8 mouse cellular contexts compared by ENCODE assay signal in the genomic region with DNA sequence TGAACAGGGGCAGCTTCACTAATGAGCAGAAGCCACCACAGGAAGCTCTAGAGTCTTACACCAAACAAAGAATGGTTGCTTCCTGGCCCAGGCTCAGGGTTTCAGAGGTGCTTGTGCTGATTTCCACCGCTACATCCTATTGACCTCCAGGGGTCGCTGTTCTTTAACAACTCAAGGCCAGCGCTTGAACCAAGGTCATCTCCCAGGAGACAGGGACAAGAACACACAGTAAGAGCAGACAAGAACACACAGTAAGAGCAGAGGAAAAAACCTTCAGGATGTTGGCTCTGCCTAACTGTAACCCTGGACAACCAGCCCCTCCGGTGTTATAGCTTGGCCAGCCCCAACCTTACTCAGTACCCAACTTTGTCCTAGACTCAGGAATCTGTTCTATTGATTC. TPM values are rescaled to one million over a fixed set of nuclear protein-coding genes. Genes with fewer than 3 reads are reported as not detected.
DNase-seq lines count a peak whose midpoint lies in the region; ATAC-seq lines count a peak whose summit lies in the region.

No protein-coding gene starts in this region.

- peaks cover 7% of the 10 kb centered on the region for H3K36me3 ChIP-seq in embryonic facial prominence, embryonic 15.5 days
- H3K36me3 ChIP-seq in heart, embryonic 11.5 days (ENCODE audit: control insufficient read depth, insufficient read depth, low read length), result no peaks in the 10 kb centered on the region
- H3K36me3 ChIP-seq in limb, embryonic 15.5 days, result peaks cover 18% of the 10 kb centered on the region; the same call in 1 of the 2 replicates
- peaks cover 9% of the 10 kb centered on the region; the same call in 1 of the 2 replicates for H3K36me3 ChIP-seq in stomach, embryonic 14.5 days (ENCODE audit: control insufficient read depth, insufficient read depth, low read length)

- 12% methylated on average over 4 of the region's 4 CpGs for WGBS in embryonic facial prominence, embryonic 15.5 days
- WGBS in heart, embryonic 11.5 days (ENCODE audit: insufficient replicate concordance), result 8% methylated on average over 4 of the region's 4 CpGs
- WGBS in limb, embryonic 15.5 days, result 15% methylated on average over 4 of the region's 4 CpGs
- 6% methylated on average over 4 of the region's 4 CpGs for WGBS in stomach, embryonic 14.5 days

- ATAC-seq in embryonic facial prominence, embryonic 15.5 days (ENCODE audit: insufficient number of reproducible peaks, low FRiP score, low TSS enrichment, low read depth), result 0 out of 2 replicates have a peak, but pooled peaks have one; percentile 44
- ATAC-seq in heart, embryonic 11.5 days (replicated peaks; ENCODE audit: insufficient number of reproducible peaks, low FRiP score, low TSS enrichment), result no peak
- ATAC-seq in limb, embryonic 15.5 days (ENCODE audit: insufficient number of reproducible peaks, low FRiP score, low TSS enrichment, low read depth), result no peak
- ATAC-seq in stomach, embryonic 14.5 days (ENCODE audit: insufficient number of reproducible peaks, insufficient read depth, low FRiP score, low read depth), result peak; percentile 35; the same call in 1 of the 2 replicates

- peaks cover 20% of the 10 kb centered on the region for H3K4me1 ChIP-seq in embryonic facial prominence, embryonic 15.5 days
- H3K4me1 ChIP-seq in heart, embryonic 11.5 days (ENCODE audit: control insufficient read depth, insufficient read depth, low read length), result peaks cover 14% of the 10 kb centered on the region
- H3K4me1 ChIP-seq in limb, embryonic 15.5 days, result peaks cover 18% of the 10 kb centered on the region
- peaks cover 11% of the 10 kb centered on the region for H3K4me1 ChIP-seq in stomach, embryonic 14.5 days (ENCODE audit: control insufficient read depth, insufficient read depth, low read length)

- H3K4me2 ChIP-seq in embryonic facial prominence, embryonic 15.5 days (replicated peaks), result no peak overlapping the region
- H3K4me2 ChIP-seq in heart, embryonic 11.5 days, result no peak overlapping the region
- H3K4me2 ChIP-seq in limb, embryonic 15.5 days, result no peak overlapping the region
- H3K4me2 ChIP-seq in stomach, embryonic 14.5 days (replicated peaks; ENCODE audit: low read depth, low read length), result no peak overlapping the region

- H3K9ac ChIP-seq in embryonic facial prominence, embryonic 15.5 days, result no peak overlapping the region
- H3K9ac ChIP-seq in heart, embryonic 11.5 days (ENCODE audit: low read depth, low read length), result peak overlapping the region; percentile 7; the same call in 1 of the 2 replicates
- no peak overlapping the region for H3K9ac ChIP-seq in limb, embryonic 15.5 days
- H3K9ac ChIP-seq in stomach, embryonic 14.5 days (replicated peaks; ENCODE audit: low read depth, low read length), result no peak overlapping the region

- peak; percentile 92 for DNase-seq in CD4-positive, CD25-positive, alpha-beta regulatory T cell, adult 2 months (ENCODE audit: low read depth, low spot score)
- DNase-seq in adrenal gland, postnatal 36 days, result peak; percentile 54 to 73
- DNase-seq in kidney, adult 9 months, result peak; percentile 88
- DNase-seq in naive thymus-derived CD4-positive, alpha-beta T cell, adult 2 months (ENCODE audit: low read depth), result peak; percentile 93

- H3K9me3 ChIP-seq in embryonic facial prominence, embryonic 15.5 days (replicated peaks), result no peaks in the 10 kb centered on the region
- no peaks in the 10 kb centered on the region for H3K9me3 ChIP-seq in heart, embryonic 11.5 days (replicated peaks; ENCODE audit: control insufficient read depth, low read length)
- no peaks in the 10 kb centered on the region for H3K9me3 ChIP-seq in limb, embryonic 15.5 days
- no peaks in the 10 kb centered on the region for H3K9me3 ChIP-seq in stomach, embryonic 14.5 days (ENCODE audit: control insufficient read depth, low read depth, low read length)

- H3K4me3 ChIP-seq in embryonic facial prominence, embryonic 15.5 days (replicated peaks), result no peak overlapping the region
- H3K4me3 ChIP-seq in heart, embryonic 11.5 days (ENCODE audit: low read depth, low read length), result no peak overlapping the region
- H3K4me3 ChIP-seq in limb, embryonic 15.5 days, result no peak overlapping the region
- no peak overlapping the region for H3K4me3 ChIP-seq in stomach, embryonic 14.5 days (ENCODE audit: low read depth, low read length)

- no peaks in the 10 kb centered on the region for H3K27me3 ChIP-seq in embryonic facial prominence, embryonic 15.5 days
- no peaks in the 10 kb centered on the region for H3K27me3 ChIP-seq in heart, embryonic 11.5 days (ENCODE audit: control insufficient read depth, insufficient read depth, low read length)
- no peaks in the 10 kb centered on the region for H3K27me3 ChIP-seq in limb, embryonic 15.5 days
- H3K27me3 ChIP-seq in stomach, embryonic 14.5 days (ENCODE audit: control insufficient read depth, insufficient read depth, low read length), result no peaks in the 10 kb centered on the region

- H3K27ac ChIP-seq in embryonic facial prominence, embryonic 15.5 days (replicated peaks), result no peak overlapping the region
- H3K27ac ChIP-seq in heart, embryonic 11.5 days (ENCODE audit: low read depth, low read length), result peak overlapping the region; percentile 78
- H3K27ac ChIP-seq in limb, embryonic 15.5 days, result peak overlapping the region; percentile 28; the same call in 1 of the 2 replicates
- peak overlapping the region; percentile 66 for H3K27ac ChIP-seq in stomach, embryonic 14.5 days (ENCODE audit: low read length)

RNA-seq across cellular contexts. Expression of a gene that starts 14.5 kb away (rescaled TPM):
- 1 to 10 TPM in 1 of 2 experiments, under 1 TPM in 1; 0.89 to 1.0 TPM for total RNA-seq in adrenal gland, postnatal 36 days (2021)
- 4.6 and 4.8 TPM in 2 replicates for polyA plus RNA-seq in embryonic facial prominence, embryonic 15.5 days (2015; fragmentation: Nextera tagmentation; extraction: Ambion mirVana)
- polyA plus RNA-seq in heart, embryonic 11.5 days (2014; fragmentation: Nextera tagmentation; extraction: Ambion mirVana), result 0.27 and 0.39 TPM in 2 replicates
- 3.1 and 4.1 TPM in 2 replicates for polyA plus RNA-seq in limb, embryonic 15.5 days (2015; fragmentation: Nextera tagmentation; extraction: Ambion mirVana)
- 0.93 and 1.00 TPM in 2 replicates for polyA plus RNA-seq in stomach, embryonic 14.5 days (2014; fragmentation: Nextera tagmentation; extraction: Ambion mirVana)

RNA-seq across cellular contexts. Expression of a gene that starts 33.6 kb away (rescaled TPM):
- total RNA-seq in adrenal gland, postnatal 36 days (2021), result 10 to 100 TPM; 38.9 to 39.8 TPM
- polyA plus RNA-seq in embryonic facial prominence, embryonic 15.5 days (2015; fragmentation: Nextera tagmentation; extraction: Ambion mirVana), result 236 and 252 TPM in 2 replicates
- 183 and 202 TPM in 2 replicates for polyA plus RNA-seq in heart, embryonic 11.5 days (2014; fragmentation: Nextera tagmentation; extraction: Ambion mirVana)
- polyA plus RNA-seq in limb, embryonic 15.5 days (2015; fragmentation: Nextera tagmentation; extraction: Ambion mirVana), result 240 and 246 TPM in 2 replicates
- 243 and 247 TPM in 2 replicates for polyA plus RNA-seq in stomach, embryonic 14.5 days (2014; fragmentation: Nextera tagmentation; extraction: Ambion mirVana)

Comparison
In these comparisons a context has a peak if more than half of its experiments do, and no peak if none do; other contexts are left out.
1. ATAC-seq: peak in embryonic facial prominence, embryonic 15.5 days (single experiment) and stomach, embryonic 14.5 days (single experiment); none in heart, embryonic 11.5 days (single experiment) and limb, embryonic 15.5 days (single experiment).
2. Peak in every context shown above with its lines, with median percentiles within 50 percentile points of each other: DNase-seq.